Mouse (Mus musculus) NIH3T3 (cell line): Measurements from ENCODE around the gene Dnah8.

Source experiments
- DNase-seq: peaks from one replicate; pipeline ENCODE4 v3.0.0-alpha.2; 2012; ENCODE audit warnings: low read depth

Gene Dnah8

GRCm38 (mm10) chr17:30825731-30826304 is 201.7 kb downstream of the Dnah8 start:
- DNase-seq = no peak

DNA sequence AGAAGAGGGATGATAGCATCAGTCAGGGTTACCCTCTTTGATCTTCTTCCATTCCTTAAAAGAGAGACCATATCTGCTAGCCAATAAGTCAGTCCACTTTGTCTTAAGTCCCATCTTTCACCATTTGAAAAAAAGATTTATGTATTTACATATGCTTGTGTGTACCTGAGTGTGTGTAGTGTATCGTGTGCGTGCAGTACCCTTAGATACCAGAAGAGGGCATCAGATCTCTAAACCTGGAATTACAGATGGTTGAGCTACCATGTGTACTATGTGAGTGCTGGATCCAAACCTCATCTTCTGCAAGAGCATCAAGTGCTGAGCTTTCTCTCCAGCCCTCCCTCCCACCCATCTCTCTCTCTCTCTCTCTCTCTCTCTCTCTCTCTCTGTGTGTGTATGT is 207.0 kb downstream of the Dnah8 start:
- no peak for DNase-seq

DNA sequence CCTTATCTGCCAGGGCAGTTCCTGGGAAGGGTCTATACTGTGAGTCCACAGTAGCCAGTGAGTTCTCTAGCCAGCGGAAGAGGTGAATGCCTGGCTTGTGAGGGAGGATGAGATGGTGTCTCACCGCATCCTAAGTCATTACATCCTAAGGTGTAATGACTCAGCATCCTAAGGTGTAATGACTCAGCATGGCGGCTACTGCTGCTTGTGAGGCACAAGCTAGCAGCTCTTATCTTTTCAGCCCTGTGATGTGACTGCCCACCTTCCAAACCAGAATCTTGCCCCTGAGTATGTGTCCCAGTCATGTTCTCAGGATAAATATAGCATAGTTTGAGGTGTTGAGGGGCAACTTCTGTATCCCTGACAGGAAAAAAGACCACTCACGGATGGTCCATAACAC is 211.3 kb downstream of the Dnah8 start:
- DNase-seq = no peak

- no peak for DNase-seq
Measured at GRCm38 (mm10) chr17:30837031-30837430, 212.9 kb downstream of the Dnah8 start.

GRCm38 (mm10) chr17:30840046-30840445 is 215.9 kb downstream of the Dnah8 start:
- DNase-seq = no peak

DNA sequence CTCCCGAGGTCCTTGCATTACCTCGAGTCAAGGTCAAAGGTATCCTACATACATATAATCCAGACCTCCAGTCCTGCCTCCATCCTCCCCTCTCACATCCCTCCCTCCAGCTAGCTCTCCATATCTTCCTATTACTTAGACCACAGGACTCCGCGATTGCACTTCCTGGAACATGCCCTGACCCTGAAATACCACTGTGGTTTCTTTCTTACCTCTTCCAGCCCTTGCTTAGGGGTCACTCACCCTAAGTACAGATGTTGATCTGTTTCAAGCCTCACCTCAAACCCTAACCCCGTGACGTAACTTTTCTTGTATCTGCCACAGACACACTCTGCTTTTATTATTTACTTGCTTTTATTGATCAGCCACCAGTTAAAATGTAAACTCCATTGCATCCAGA is 218.2 kb downstream of the Dnah8 start:
- no peak for DNase-seq

DNA sequence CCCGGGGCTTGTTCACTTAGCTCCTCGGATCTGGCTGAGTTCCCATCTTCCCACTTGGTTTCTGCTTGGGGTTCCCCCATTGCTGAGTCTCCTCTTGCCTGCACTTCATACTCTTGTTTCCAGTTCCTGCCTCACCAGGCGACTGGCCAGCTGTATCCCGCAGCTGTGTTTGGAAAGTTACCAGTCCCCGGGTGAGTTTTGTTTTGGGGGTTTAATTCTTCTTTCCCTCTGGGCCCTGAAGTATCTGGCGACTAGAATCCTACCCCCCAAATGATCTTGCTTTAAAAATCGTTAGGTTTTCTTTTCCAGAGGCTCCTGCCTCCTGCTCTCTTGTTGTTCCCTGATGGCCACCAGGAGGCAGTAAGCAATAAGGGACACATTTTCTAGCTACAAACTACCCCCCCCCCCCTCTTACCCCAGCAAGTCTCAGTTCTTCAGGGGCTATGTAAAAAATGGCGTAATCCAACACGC is 220.2 kb downstream of the Dnah8 start:
- no peak for DNase-seq

DNA sequence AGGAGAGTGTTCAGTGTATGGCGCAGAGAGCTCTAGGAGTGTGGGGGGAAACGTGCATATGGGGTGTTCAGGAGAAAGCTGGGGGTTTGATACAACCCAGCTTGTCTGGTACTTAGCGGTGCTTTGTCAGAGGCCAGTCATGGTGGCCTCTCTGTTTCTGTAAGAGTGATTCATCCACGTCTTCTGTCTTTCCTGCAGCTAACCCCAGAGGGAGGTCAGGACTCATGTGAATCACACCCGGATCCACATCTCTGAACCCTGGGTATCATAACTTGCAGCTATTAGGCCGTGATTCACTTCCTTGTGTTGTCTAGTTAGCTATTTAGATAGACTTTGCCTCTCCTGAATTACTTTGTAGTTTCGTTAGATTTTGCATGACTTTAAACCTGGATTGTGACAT is 223.3 kb downstream of the Dnah8 start:
- peak; percentile 53 for DNase-seq

- no peak for DNase-seq
Measured at GRCm38 (mm10) chr17:30848086-30848485, 223.9 kb downstream of the Dnah8 start.

GRCm38 (mm10) chr17:30848804-30849203 is 224.7 kb downstream of the Dnah8 start:
- no peak for DNase-seq

GRCm38 (mm10) chr17:30849813-30850212 is 225.7 kb downstream of the Dnah8 start:
- DNase-seq = no peak

DNA sequence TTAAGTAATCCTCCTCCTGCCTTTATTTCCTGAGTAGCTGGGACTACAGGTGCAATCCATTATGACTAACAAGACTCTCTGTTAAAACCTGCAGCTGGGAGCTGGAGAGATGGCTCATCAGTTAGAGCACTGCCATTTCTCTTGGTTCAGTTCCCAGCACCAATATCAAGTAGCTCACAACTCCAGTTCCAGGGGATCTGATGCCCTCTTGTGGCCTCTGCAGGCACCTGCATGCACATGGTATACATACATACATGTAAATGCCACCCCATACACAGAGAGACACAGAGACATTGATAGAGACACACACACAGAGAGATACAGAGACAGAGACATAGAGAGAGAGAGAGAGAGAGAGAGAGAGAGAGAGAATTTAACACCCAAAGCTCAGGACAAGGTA is 228.2 kb downstream of the Dnah8 start:
- peak; percentile 8 for DNase-seq

DNA sequence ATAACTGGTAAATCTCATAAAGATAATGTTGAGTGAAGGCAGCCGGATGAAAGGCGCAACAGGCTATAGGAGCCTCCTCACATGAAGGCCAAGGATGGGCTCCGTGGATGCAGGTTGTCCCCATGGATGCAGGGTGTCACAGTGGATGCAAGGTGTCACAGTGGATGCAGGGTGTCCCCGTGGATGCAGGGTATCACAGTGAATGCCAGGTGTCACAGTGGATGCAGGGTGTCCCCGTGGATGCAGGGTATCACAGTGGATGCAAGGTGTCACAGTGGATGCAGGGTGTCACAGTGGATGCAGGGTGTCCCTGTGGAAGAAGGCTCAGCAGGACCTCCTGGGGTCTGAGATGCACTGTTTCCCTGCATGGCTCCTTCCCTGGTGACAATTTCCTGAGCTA is 233.2 kb downstream of the Dnah8 start:
- no peak for DNase-seq

DNA sequence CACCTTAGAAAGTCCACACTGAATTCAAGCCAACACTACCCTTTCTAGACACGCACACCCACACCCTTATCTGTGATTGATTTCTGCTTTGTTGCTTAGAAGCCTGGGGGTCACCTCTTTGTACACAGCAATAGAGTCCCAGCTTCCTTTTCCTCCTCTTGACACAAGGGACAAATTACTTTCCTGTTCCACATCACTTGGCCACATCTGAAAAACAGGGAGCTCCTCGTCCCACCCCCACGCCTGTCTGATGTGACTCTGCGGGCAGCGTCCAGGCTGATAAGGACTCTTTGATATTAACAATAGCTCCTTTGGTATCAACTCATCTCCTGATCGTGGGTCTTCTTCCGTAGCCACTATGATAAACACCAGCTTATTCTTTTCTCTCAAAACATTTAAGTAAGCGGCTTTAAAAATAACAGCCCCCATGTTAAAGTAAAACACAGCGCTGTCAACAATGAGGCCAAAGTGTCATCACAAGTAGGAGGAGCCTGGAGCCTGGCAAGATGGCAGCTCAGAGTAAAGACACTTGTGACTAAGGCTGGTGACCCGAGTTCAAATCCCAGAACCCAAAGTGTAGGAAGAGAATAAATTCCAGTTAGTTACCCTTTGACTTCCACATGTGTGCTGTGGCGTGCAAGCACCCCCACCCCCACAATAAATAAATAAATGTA is 234.6 kb downstream of the Dnah8 start:
- no peak for DNase-seq

DNA sequence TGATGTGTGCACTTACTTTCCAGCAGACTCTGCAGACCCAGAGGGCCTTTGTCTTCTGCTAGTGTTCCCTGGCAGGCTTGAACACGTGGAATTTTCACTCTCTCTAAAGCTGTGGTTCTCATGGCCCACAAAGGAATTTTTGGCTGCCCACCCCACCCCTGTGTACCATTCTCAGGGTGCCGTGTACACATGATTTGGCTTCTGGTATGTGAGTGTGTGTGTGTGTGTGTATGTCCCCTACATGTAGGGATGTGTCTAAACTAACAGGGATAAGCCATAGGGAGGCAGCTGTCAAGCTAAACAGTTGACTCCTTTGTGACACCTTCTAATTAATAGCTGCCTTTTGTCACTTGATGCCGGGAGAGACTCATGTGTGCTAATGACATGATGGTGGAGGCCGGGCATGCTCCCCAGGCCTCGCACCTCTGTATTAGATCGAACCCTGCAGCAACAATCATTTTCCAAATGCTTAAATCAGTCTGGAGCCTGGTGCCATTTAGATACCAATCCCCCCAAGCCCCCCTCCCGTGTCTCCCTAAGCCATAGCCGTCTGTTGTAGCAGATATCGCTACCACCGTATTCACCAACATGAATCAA is 235.9 kb downstream of the Dnah8 start:
- no peak for DNase-seq

DNA sequence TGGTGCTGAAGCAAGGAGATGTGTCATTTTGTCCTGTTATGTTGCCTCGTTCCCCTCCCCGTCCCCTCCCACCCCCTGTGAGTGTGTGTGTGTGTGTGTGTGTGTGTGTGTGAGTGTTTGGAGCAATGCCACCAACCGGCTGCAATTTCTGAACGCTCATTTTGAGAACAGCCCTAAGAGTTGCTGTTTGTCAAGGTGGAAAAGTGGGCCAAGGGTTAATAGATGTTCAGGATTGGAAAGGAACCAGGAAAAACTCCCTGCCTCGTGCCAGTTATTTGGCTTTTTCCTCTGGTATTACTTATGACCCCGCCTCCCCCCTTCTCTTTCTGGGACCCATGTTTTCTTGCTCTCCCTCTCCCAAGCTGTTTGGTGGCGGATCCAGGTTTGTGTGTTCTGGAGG is 236.5 kb downstream of the Dnah8 start:
- DNase-seq = peak; percentile 6

DNA sequence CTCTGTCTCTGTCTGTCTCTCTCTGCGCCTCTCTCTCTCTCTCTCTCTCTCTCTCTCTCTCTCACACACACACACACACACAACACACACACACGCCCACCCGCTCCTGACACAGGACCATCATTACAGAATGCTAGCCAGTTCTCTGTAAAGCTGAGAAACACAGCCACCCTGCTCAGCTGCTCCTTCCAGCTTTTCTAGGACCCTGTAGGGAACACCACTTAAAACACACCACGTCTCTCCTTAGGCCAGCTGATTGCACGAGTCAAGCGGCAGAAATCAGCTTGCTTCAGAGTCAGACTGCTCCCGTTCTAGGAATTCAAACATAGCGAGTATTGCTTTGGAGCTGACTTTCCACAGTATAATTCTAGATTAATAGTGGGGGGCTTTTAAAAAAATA is 242.1 kb downstream of the Dnah8 start:
- no peak for DNase-seq

DNA sequence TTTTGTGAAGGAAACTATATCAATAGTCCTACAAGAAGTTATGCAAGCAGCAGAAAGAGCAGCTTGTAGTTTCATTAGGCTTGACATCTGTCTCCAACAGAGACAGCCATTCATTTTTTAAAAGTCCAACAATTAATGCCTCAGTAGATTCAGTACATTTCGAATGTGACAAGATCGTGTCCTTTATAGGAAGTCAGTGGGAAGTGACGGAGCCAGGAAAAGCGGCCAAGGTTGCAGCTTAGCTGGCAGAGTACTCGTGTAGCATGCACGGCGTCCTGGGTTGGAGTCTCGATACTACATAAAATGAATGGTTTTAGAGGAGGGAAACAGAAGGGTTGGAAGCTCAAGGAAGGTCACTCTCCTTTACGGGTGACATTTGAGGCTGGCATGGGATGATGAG is 242.8 kb downstream of the Dnah8 start:
- DNase-seq = no peak

DNA sequence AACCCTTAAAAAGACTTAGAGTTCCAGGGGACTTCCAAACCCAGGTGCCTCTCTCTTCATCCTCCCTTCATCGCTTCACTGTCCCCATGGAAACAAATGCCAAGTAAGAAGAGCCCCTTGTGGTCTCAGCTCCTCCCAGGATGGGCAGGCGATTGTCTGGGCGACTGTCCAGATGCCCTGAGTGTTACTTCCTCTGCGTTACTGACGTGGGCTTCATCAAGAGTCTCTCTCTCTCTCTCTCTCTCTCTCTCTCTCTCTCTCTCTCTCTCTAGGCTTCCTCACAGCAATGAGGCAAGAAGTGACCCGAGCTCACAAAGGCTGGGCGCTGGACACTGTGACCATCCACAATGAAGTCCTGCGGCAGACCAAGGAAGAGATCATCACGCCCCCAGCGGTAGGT is 246.9 kb downstream of the Dnah8 start:
- no peak for DNase-seq

DNA sequence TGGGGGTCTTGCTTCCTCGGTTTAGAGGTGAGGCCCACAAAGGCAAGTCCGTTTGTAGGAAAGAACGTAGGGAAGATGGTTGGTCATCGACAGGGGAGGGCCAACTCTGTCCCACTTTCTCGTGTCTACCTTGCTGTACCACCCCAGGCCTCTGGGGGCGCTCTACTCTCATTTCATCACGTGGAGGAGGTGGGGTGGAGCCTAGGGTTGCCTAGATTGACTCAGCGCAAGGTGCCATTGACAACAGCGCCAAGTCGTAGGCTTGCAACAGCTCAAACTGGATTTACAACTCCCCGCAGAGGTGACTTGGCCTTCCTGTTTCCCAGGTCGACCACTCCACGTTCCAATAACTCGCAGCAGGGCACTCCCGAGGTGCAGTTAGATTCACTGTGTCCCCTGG is 250.1 kb downstream of the Dnah8 start:
- no peak for DNase-seq

GRCm38 (mm10) chr17:30877456-30877855 is 253.3 kb downstream of the Dnah8 start:
- DNase-seq = no peak

- no peak for DNase-seq
Measured at GRCm38 (mm10) chr17:30878626-30879025, 254.5 kb downstream of the Dnah8 start.

- no peak for DNase-seq
Measured at GRCm38 (mm10) chr17:30880391-30880790, 256.2 kb downstream of the Dnah8 start.

DNA sequence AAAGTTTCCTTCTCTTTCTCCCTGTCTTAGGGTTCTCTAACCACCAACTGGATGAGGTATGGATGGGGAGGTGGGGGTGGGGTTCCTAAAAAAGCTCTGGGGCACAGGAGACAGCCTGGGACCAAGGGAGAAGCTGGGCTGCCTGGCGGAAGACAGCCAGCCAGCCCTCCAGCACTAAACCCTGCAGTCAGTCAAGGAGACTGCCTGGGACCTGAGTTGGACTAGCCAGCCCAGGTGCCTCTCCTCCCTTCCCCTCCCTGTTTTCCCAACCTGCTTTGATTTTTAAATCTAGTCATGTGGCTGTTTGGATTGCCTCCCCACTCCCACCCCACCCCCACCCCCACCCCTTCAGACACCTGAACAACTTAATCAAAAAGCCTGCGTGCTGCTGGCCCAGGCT is 256.8 kb downstream of the Dnah8 start:
- DNase-seq = no peak
